Mouse (Mus musculus): ENCODE measurements at regions not wholly inside any gene's neighbourhood (a gene's known extent, or its start where the extent isn't known, plus 50 kb on each side); places are given as distances from the start of the nearest gene placed in this dataset.

DNA sequence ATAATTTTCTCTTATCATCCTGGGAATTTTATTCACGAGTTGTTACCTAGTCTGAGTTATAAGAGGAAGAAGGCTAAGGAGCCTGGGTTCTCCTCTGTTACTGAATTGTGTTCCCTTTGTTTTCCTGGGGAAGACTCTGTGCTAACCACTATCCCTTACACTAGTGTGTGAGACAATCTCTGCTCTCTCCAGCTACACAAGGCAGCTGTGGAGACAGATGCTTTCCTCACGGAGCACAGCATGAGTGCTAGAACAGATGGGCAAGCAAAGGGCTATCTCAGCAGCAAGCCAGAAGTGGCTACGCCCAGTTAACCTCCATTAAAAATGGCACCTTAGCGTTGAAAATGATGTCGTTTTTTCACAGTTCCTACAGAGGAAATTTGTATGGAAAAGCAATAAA is 75.5 kb upstream of the Lef1 start:
- no peak overlapping the region for H3K27ac ChIP-seq
- H3K79me2 ChIP-seq (replicated peaks; ENCODE audit: control insufficient read depth, insufficient read depth, low read length) = no peaks in the 10 kb centered on the region
- H3K27me3 ChIP-seq (ENCODE audit: control insufficient read depth, insufficient read depth, low read length) = no peaks in the 10 kb centered on the region
- intact Hi-C loops (cut with DNase I) = no loop called here
- 59% methylated on average over 5 of the region's 5 CpGs for WGBS
- H3K36me3 ChIP-seq (ENCODE audit: control insufficient read depth, insufficient read depth, low read length) = no peaks in the 10 kb centered on the region
- TF ChIP-seq CTCF (IDR thresholded peaks at IDR 0.05) = no peak
- no peak for TF ChIP-seq POLR2A (IDR thresholded peaks at IDR 0.05; ENCODE audit: insufficient read depth, low read depth, low read length)
- TF ChIP-seq EP300 (IDR thresholded peaks at IDR 0.05; ENCODE audit: insufficient read depth, low read depth, low read length) = no peak
- H3K4me3 ChIP-seq = no peak overlapping the region
- H3K9ac ChIP-seq (ENCODE audit: low read depth, low read length) = no peak overlapping the region
- no peaks in the 10 kb centered on the region for H3K4me1 ChIP-seq (ENCODE audit: control insufficient read depth, insufficient read depth, low read length)
- DNase-seq = no peak

DNA sequence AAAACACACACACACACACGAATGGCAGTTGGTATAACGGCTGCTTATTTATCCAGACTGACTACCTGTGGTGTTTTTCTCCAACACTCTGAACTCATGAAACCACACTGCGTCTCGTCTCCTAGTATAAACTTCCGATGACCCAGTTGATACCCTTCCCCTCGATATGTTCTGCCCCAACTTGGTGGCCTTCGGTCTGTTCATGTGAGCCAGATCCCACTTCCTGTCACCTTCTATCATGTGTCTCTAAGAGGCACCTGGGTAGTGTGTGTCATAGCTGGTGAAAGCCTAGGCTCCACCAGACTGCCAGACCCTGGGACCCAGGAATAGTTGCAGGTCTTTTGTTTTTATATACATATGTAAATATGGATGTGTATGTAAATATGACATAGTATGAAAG is 83.9 kb upstream of the Lef1 start:
- WGBS = 87% methylated on average over 7 of the region's 7 CpGs
- DNase-seq = no peak
- intact Hi-C loops (cut with DNase I) = no loop called here
- H3K4me3 ChIP-seq = no peak overlapping the region
- no peaks in the 10 kb centered on the region for H3K27me3 ChIP-seq (ENCODE audit: control insufficient read depth, insufficient read depth, low read length)
- H3K4me1 ChIP-seq (ENCODE audit: control insufficient read depth, insufficient read depth, low read length) = no peaks in the 10 kb centered on the region
- no peak overlapping the region for H3K27ac ChIP-seq
- no peaks in the 10 kb centered on the region for H3K36me3 ChIP-seq (ENCODE audit: control insufficient read depth, insufficient read depth, low read length)
- H3K9ac ChIP-seq (ENCODE audit: low read depth, low read length) = no peak overlapping the region
- no peak for TF ChIP-seq EP300 (IDR thresholded peaks at IDR 0.05; ENCODE audit: insufficient read depth, low read depth, low read length)
- TF ChIP-seq POLR2A (IDR thresholded peaks at IDR 0.05; ENCODE audit: insufficient read depth, low read depth, low read length) = no peak
- TF ChIP-seq CTCF (IDR thresholded peaks at IDR 0.05) = no peak
- no peaks in the 10 kb centered on the region for H3K79me2 ChIP-seq (replicated peaks; ENCODE audit: control insufficient read depth, insufficient read depth, low read length)

DNA sequence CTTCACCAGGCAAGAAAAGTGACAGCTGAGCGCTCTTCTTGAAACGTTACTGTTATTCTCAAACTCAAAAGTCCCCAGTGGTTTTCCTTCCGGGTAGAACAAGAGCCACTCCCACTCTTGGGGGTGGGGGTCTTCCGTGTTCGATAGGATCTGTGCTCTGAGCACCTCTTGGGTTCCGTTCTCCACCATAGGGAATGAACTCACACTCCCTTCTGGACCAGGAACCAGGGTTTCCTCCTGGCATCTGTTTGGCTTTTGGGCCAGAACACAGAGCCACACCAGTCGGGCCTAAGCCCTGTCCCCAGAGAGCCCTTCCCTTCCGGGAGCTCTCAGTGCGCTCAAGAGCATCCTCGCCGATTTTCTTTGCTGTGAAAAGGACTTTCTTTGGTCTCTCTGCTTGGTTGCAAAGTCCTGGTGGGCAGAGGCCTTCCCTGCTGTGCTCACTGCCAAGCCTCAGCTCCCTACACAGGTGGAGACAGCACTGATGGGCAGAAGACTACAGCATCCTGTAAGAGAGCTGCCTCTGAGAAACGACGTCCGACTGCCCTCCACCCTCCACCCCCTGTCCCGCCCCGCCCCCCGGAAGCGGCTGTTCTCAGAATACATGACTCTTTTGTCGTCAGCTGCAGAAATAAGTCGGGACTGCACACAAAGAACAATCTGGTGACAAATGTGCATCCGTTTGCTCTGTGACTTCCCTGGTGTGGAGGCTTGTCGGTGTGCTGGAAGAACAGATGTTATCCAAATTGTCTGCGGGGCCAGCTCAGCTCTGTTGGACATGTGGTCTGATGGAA is 90.9 kb upstream of the Lef1 start:
- H3K27ac ChIP-seq = peak overlapping the region; percentile 13
- WGBS = 7% methylated on average over 23 of the region's 23 CpGs

DNA sequence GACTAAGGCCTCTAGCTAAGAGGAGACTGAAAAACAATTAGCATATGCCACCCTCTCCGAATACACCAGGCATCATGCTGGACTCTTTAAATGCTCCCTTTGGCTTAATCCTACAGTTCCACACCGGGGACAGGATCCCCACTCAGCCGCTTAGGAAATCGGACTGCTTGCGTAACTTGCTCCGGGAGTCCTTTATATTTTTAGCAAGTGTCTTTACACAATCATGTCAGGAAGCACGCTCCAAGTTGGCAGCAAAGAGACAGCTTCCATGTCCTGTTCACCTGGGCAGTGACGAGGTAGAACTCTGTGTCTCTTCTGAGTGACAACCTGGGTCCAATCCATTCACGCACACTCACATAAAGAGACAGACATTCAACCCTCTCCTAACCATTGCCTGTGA is 92.4 kb upstream of the Lef1 start:
- H3K79me2 ChIP-seq (replicated peaks; ENCODE audit: control insufficient read depth, insufficient read depth, low read length) = no peaks in the 10 kb centered on the region
- H3K9ac ChIP-seq (ENCODE audit: low read depth, low read length) = no peak overlapping the region
- H3K27me3 ChIP-seq (ENCODE audit: control insufficient read depth, insufficient read depth, low read length) = no peaks in the 10 kb centered on the region
- intact Hi-C loops (cut with DNase I) = no loop called here
- 71% methylated on average over 9 of the region's 9 CpGs for WGBS
- no peaks in the 10 kb centered on the region for H3K36me3 ChIP-seq (ENCODE audit: control insufficient read depth, insufficient read depth, low read length)
- peak in 1 of 2 experiments; percentile 48 for DNase-seq
- H3K4me3 ChIP-seq = no peak overlapping the region
- H3K4me1 ChIP-seq (ENCODE audit: control insufficient read depth, insufficient read depth, low read length) = peaks cover 1% of the 10 kb centered on the region
- TF ChIP-seq POLR2A (IDR thresholded peaks at IDR 0.05; ENCODE audit: insufficient read depth, low read depth, low read length) = no peak
- TF ChIP-seq CTCF (IDR thresholded peaks at IDR 0.05) = no peak
- TF ChIP-seq EP300 (IDR thresholded peaks at IDR 0.05; ENCODE audit: insufficient read depth, low read depth, low read length) = no peak
- H3K27ac ChIP-seq = no peak overlapping the region

More for the DNA sequence above, 90.9 kb upstream of the Lef1 start:
- H3K27me3 ChIP-seq (ENCODE audit: control insufficient read depth, insufficient read depth, low read length) = no peaks in the 10 kb centered on the region
- TF ChIP-seq EP300 (IDR thresholded peaks at IDR 0.05; ENCODE audit: insufficient read depth, low read depth, low read length) (no peak), CTCF (IDR thresholded peaks at IDR 0.05) (no peak), POLR2A (IDR thresholded peaks at IDR 0.05; ENCODE audit: insufficient read depth, low read depth, low read length) (0 out of 2 replicates have a peak, but pooled peaks have one; percentile 29)
- no peaks in the 10 kb centered on the region for H3K79me2 ChIP-seq (replicated peaks; ENCODE audit: control insufficient read depth, insufficient read depth, low read length)
- intact Hi-C loops (cut with DNase I) = no loop called here
- H3K9ac ChIP-seq (ENCODE audit: low read depth, low read length) = peak overlapping the region; percentile 8; the same call in 1 of the 2 replicates
- peak overlapping the region; percentile 35; the same call in 1 of the 2 replicates for H3K4me3 ChIP-seq
- peak; percentile 38 to 49 for DNase-seq
- peaks cover 1% of the 10 kb centered on the region for H3K4me1 ChIP-seq (ENCODE audit: control insufficient read depth, insufficient read depth, low read length)
- H3K36me3 ChIP-seq (ENCODE audit: control insufficient read depth, insufficient read depth, low read length) = no peaks in the 10 kb centered on the region

DNA sequence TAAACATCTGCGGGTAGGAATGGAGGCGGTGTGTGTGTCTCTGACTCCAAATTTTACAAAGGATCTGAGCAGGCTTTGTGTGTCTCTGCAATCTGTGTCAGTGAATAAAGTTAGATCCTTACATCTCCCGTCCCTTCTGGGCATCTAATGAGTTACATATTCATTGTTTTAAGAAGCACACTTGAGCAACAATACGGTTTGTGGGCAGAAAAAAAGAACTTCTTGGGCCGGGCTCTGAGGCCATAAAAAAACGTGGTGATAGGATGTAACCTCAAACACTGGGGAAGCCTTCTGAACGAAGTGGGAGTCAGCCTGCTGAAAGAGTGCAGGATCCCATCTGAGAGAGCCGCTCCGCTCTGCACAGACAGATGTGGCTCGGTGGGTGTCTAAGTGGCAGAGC is 94.2 kb upstream of the Lef1 start:
- no peak overlapping the region for H3K4me3 ChIP-seq
- no peaks in the 10 kb centered on the region for H3K36me3 ChIP-seq (ENCODE audit: control insufficient read depth, insufficient read depth, low read length)
- H3K27ac ChIP-seq = no peak overlapping the region
- WGBS = 75% methylated on average over 10 of the region's 10 CpGs
- no peak for DNase-seq
- TF ChIP-seq POLR2A (IDR thresholded peaks at IDR 0.05; ENCODE audit: insufficient read depth, low read depth, low read length) = no peak
- no peak for TF ChIP-seq CTCF (IDR thresholded peaks at IDR 0.05)
- TF ChIP-seq EP300 (IDR thresholded peaks at IDR 0.05; ENCODE audit: insufficient read depth, low read depth, low read length) = no peak
- H3K79me2 ChIP-seq (replicated peaks; ENCODE audit: control insufficient read depth, insufficient read depth, low read length) = no peaks in the 10 kb centered on the region
- intact Hi-C loops (cut with DNase I) = no loop called here
- no peaks in the 10 kb centered on the region for H3K27me3 ChIP-seq (ENCODE audit: control insufficient read depth, insufficient read depth, low read length)
- peaks cover 1% of the 10 kb centered on the region for H3K4me1 ChIP-seq (ENCODE audit: control insufficient read depth, insufficient read depth, low read length)
- H3K9ac ChIP-seq (ENCODE audit: low read depth, low read length) = no peak overlapping the region

DNA sequence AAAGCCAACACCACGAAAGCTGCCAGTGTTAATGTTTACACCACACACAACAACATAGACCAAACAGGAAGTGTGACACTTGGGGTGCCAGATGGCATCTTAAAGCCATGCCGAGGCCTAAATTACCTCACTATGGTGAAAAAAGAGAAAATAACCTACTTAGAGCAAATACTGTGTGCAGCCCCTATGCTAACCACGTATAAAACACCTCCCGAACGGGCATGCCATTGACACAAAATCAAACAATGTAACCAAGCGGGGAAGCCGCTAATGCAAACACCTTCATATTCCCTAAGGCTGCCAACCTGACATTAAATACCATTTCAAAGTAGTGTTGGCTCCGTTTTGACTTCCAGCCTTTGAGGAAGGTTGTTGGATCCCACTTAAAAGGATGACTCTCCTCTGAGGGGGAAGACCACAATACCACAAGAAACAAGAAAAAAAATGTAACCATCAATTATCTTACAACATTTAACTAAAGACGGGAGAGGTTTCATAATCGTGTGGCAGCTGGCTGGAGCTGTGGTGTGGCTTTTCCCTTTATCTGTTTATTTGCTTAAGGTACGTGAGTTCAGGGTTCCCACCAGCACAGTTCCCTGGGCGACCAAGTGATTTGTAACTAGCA is 96.1 kb upstream of the Lef1 start:
- H3K9ac ChIP-seq (ENCODE audit: low read depth, low read length) = no peak overlapping the region
- TF ChIP-seq CTCF (IDR thresholded peaks at IDR 0.05) = no peak
- no peak for TF ChIP-seq EP300 (IDR thresholded peaks at IDR 0.05; ENCODE audit: insufficient read depth, low read depth, low read length)
- TF ChIP-seq POLR2A (IDR thresholded peaks at IDR 0.05; ENCODE audit: insufficient read depth, low read depth, low read length) = no peak
- H3K36me3 ChIP-seq (ENCODE audit: control insufficient read depth, insufficient read depth, low read length) = no peaks in the 10 kb centered on the region
- H3K27me3 ChIP-seq (ENCODE audit: control insufficient read depth, insufficient read depth, low read length) = no peaks in the 10 kb centered on the region
- H3K4me3 ChIP-seq = no peak overlapping the region
- H3K27ac ChIP-seq = no peak overlapping the region
- 73% methylated on average over 12 of the region's 12 CpGs for WGBS
- no peaks in the 10 kb centered on the region for H3K79me2 ChIP-seq (replicated peaks; ENCODE audit: control insufficient read depth, insufficient read depth, low read length)
- intact Hi-C loops (cut with DNase I) = no loop called here
- peaks cover 1% of the 10 kb centered on the region for H3K4me1 ChIP-seq (ENCODE audit: control insufficient read depth, insufficient read depth, low read length)
- no peak for DNase-seq

Data from heart, adult 2 months (tissue).